Mouse (Mus musculus): ENCODE data around the gene Cmtm7. TPM values are rescaled to one million over a fixed set of nuclear protein-coding genes. Genes with fewer than 3 reads are reported as not detected.
A peak's percentile ranks its signal among the peaks of the same experiment; 100 is the strongest.
"Not testable (repeated sequence)": the region's sequence is repeated elsewhere in the genome, so short reads cannot be mapped to it uniquely, and the experiment has no call there.

The Cmtm7 gene
- total and polyA plus RNA-seq, 3 experiments: 27.8 to 230 (median 41.3) TPM

GRCm38 (mm10) chr9:114761848-114762247, 19.8 kb downstream of the Cmtm7 start:
- no peak for DNase-seq

- no peak for DNase-seq
Observed at GRCm38 (mm10) chr9:114760353-114760752, 21.3 kb downstream of the Cmtm7 start.

- DNase-seq: no peak
Observed at GRCm38 (mm10) chr9:114759886-114760285, 21.8 kb downstream of the Cmtm7 start.

GRCm38 (mm10) chr9:114758801-114759200, 22.9 kb downstream of the Cmtm7 start:
- DNase-seq: no peak

GRCm38 (mm10) chr9:114758272-114758671, 23.4 kb downstream of the Cmtm7 start:
- no peak for DNase-seq

GRCm38 (mm10) chr9:114752863-114753484, 28.7 kb downstream of the Cmtm7 start:
- peak; percentile 98 for DNase-seq

GRCm38 (mm10) chr9:114752311-114752710, 29.3 kb downstream of the Cmtm7 start:
- DNase-seq: no peak

- DNase-seq: no peak
Observed at GRCm38 (mm10) chr9:114751582-114751981, 30.1 kb downstream of the Cmtm7 start.

- no peak for DNase-seq
Observed at GRCm38 (mm10) chr9:114747466-114747865, 34.2 kb downstream of the Cmtm7 start.

GRCm38 (mm10) chr9:114747012-114747411, 34.6 kb downstream of the Cmtm7 start:
- no peak for DNase-seq

GRCm38 (mm10) chr9:114745654-114746053, 36.0 kb downstream of the Cmtm7 start:
- no peak for DNase-seq

- DNase-seq: no peak
Observed at GRCm38 (mm10) chr9:114745163-114745562, 36.5 kb downstream of the Cmtm7 start.

GRCm38 (mm10) chr9:114742731-114743130, 38.9 kb downstream of the Cmtm7 start:
- DNase-seq: no peak

GRCm38 (mm10) chr9:114740336-114740735, 41.3 kb downstream of the Cmtm7 start:
- DNase-seq: no peak

GRCm38 (mm10) chr9:114736442-114736841, 45.2 kb downstream of the Cmtm7 start:
- peak; percentile 59 for DNase-seq

- no peak for DNase-seq
Observed at GRCm38 (mm10) chr9:114733238-114733637, 48.4 kb downstream of the Cmtm7 start.

- DNase-seq: no peak
Observed at GRCm38 (mm10) chr9:114731871-114732682, 49.6 kb downstream of the Cmtm7 start.

- peak; percentile 99 for DNase-seq
Observed at GRCm38 (mm10) chr9:114731011-114731755, 50.5 kb downstream of the Cmtm7 start, which contains the start of gene Cmtm6. TSS of gene Cmtm6 (plus strand) at chr9:114731116.

GRCm38 (mm10) chr9:114729911-114730805, 51.5 kb downstream of the Cmtm7 start:
- peak; percentile 39 for DNase-seq

- DNase-seq: not testable (repeated sequence)
Observed at GRCm38 (mm10) chr9:114728432-114728831, 53.2 kb downstream of the Cmtm7 start.

GRCm38 (mm10) chr9:114727315-114727714, 54.3 kb downstream of the Cmtm7 start:
- DNase-seq: peak; percentile 33
